Mouse (Mus musculus): ENCODE data around the gene Mrps34.

- TF ChIP-seq POLR2A (IDR thresholded peaks at IDR 0.05; ENCODE audit: borderline replicate concordance, extremely low read depth, insufficient read depth, insufficient read length, poor library complexity, severe bottlenecking), result no peak
- no peak for TF ChIP-seq CTCF (IDR thresholded peaks at IDR 0.05; ENCODE audit: borderline replicate concordance, extremely low read depth, insufficient read depth, insufficient read length)
These were observed 16.4 kb upstream of the Mrps34 start for GRCm38 (mm10) chr17:24878531-24878930.

All from brain, embryonic 14.5 days (tissue).